Mouse (Mus musculus): ENCODE measurements around the gene Plppr4. TPM values are rescaled to one million over a fixed set of nuclear protein-coding genes. Genes with fewer than 3 reads are reported as not detected.

Plppr4 gene
- total RNA-seq (2012; rRNA removed) = not detected in 2 replicates
- not detected for polyA plus RNA-seq (2012; ENCODE audit: insufficient read depth in 1 of 2, insufficient read length in 2 of 2, low read depth in 1 of 2, low replicate concordance in 2 of 2, missing spikeins in 1 of 2)

DNA sequence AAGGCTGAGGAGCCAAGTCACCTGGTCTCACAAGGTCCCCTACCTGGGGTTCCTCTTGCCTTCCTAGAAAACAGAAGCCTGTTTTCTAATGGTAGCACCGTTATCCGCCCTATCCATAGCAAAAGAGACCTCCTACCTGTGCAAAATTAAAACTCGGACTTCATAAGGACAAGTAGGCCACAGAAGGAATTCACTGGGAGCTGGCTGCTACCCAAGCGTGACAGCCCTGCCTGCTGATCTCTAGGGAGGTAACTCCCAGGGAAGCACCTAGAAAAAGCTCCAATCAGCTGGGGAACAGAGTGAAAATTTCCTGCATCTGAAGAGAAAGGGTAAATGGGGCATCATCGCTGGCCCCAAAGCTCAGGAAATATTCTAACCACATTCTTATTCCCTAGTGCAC, at the start of gene Plppr4:
TSS of gene Plppr4 (minus strand) at position 349 of the 400 bp plus-strand sequence.
- DNase-seq (ENCODE audit: low read depth, low spot score) = no peak
- TF ChIP-seq TBP (IDR thresholded peaks at IDR 0.05; ENCODE audit: low read depth, low read length) (no peak), MYB (IDR thresholded peaks at IDR 0.05; ENCODE audit: low read depth, low read length) (no peak), KAT2A (conservative IDR thresholded peaks at IDR 0.05; ENCODE audit: low read depth, low read length) (no peak)
- Histone ChIP-seq H3K4me1 (ENCODE audit: control insufficient read depth in 1 of 2, insufficient read depth in 2 of 2, low read length in 2 of 2) (no peaks in the 10 kb centered on the region), H3K36me3 (ENCODE audit: control insufficient read depth in 1 of 2, insufficient read depth in 2 of 2, low read length in 2 of 2) (no peaks in the 10 kb centered on the region), H3K9ac (ENCODE audit: control insufficient read depth, low read depth, low read length, poor library complexity, severe bottlenecking) (no peak within 1 kb of the TSS), H3K9me3 (replicated peaks; ENCODE audit: insufficient read depth, low read length) (no peaks in the 10 kb centered on the region), H3K27me3 (ENCODE audit: control insufficient read depth in 1 of 2, insufficient read depth in 2 of 2, low read length in 2 of 2) (no peaks in the 10 kb centered on the region), H3K4me3 (ENCODE audit: control insufficient read depth in 1 of 2, insufficient read depth in 1 of 2, low read depth in 2 of 2, low read length in 2 of 2) (no peak within 1 kb of the TSS), H3K27ac (ENCODE audit: control insufficient read depth, low read depth, low read length) (no peak within 1 kb of the TSS), H3K79me2 (ENCODE audit: control insufficient read depth, insufficient read depth, low read length, poor library complexity) (no peaks in the 10 kb centered on the region)

DNA sequence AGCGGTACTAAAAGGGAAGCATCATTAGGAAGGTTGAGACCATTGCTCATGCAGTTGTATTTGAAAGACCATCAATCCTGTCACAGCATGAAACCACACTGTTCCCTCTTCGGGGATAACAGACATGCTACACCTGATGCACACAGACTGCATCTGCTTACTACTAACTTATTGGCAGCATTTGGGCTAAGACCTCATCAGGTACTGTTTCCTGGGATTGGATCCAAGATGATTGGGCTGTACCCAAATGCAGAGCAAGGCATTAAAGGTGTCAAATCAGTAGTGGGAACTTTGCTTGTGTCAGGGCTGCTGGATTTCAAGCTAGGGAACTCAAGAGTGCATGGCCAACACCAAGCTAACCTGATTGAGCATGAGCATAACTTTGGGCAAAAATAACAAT, 45.1 kb upstream of the Plppr4 start:
- no peak for TF ChIP-seq MYC (IDR thresholded peaks at IDR 0.05; ENCODE audit: low read depth, low read length)
- TF ChIP-seq MAFK (IDR thresholded peaks at IDR 0.05; ENCODE audit: borderline replicate concordance, low read depth, low read length) = no peak
- TF ChIP-seq NRF1 (IDR thresholded peaks at IDR 0.05; ENCODE audit: insufficient read depth, low read depth, low read length, poor library complexity, severe bottlenecking) = no peak
- no peak for TF ChIP-seq TCF12 (IDR thresholded peaks at IDR 0.05; ENCODE audit: low read depth, low read length)
- no peak for TF ChIP-seq BHLHE40 (IDR thresholded peaks at IDR 0.05; ENCODE audit: borderline replicate concordance, low read depth, low read length)
- TF ChIP-seq GABPA (IDR thresholded peaks at IDR 0.05; ENCODE audit: low read depth, low read length) = no peak
- no peak for TF ChIP-seq ELF1 (IDR thresholded peaks at IDR 0.05; ENCODE audit: low read depth, low read length)
- no peak for TF ChIP-seq SIN3A (IDR thresholded peaks at IDR 0.05; ENCODE audit: low read length)
- no peak for TF ChIP-seq NELFE (IDR thresholded peaks at IDR 0.05; ENCODE audit: low read depth, low read length)
- TF ChIP-seq RAD21 (IDR thresholded peaks at IDR 0.05; ENCODE audit: low read depth, low read length) = no peak
- TF ChIP-seq KAT2A (conservative IDR thresholded peaks at IDR 0.05; ENCODE audit: low read depth, low read length) = no peak
- TF ChIP-seq POLR2A (IDR thresholded peaks at IDR 0.05; ENCODE audit: control insufficient read depth in 1 of 2, insufficient read depth in 1 of 2, low read depth in 1 of 2, low read length in 2 of 2, poor library complexity in 1 of 2) = no peak
- no peak for TF ChIP-seq HCFC1 (IDR thresholded peaks at IDR 0.05; ENCODE audit: low read depth, low read length)
- Histone ChIP-seq H3K4me1 (ENCODE audit: control insufficient read depth in 1 of 2, insufficient read depth in 2 of 2, low read length in 2 of 2) (no peaks in the 10 kb centered on the region), H3K27ac (ENCODE audit: control insufficient read depth, low read depth, low read length) (no peak overlapping the region), H3K36me3 (ENCODE audit: control insufficient read depth in 1 of 2, insufficient read depth in 2 of 2, low read length in 2 of 2) (no peaks in the 10 kb centered on the region), H3K79me2 (ENCODE audit: control insufficient read depth, insufficient read depth, low read length, poor library complexity) (no peaks in the 10 kb centered on the region), H3K27me3 (ENCODE audit: control insufficient read depth in 1 of 2, insufficient read depth in 2 of 2, low read length in 2 of 2) (no peaks in the 10 kb centered on the region), H3K9me3 (replicated peaks; ENCODE audit: insufficient read depth, low read length) (no peaks in the 10 kb centered on the region), H3K9ac (ENCODE audit: control insufficient read depth, low read depth, low read length, poor library complexity, severe bottlenecking) (no peak overlapping the region), H3K4me3 (ENCODE audit: control insufficient read depth in 1 of 2, insufficient read depth in 1 of 2, low read depth in 2 of 2, low read length in 2 of 2) (no peak overlapping the region)
- DNase-seq (ENCODE audit: low read depth, low spot score) = no peak

DNA sequence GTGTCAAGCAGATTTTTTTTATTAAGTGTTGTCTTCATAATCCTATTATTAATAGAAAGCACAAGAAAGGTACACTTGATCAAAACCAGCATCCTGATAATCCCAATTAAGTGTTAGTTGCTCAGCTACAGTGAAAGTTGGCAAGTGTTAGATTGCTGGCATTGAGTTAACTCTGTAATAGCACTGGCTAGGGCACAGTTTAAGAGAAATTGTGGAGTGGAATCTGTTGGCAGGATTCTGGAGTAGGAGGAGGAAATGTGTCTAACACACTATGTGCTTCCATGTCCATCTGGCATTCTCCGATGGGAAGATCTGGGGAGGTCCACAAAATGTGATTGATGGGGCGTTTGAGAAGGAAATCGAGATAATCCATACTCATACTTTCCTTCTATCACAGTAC, 43.1 kb upstream of the Plppr4 start:
- no peaks in the 10 kb centered on the region for H3K9me3 ChIP-seq (replicated peaks; ENCODE audit: insufficient read depth, low read length)
- TF ChIP-seq POLR2A (IDR thresholded peaks at IDR 0.05; ENCODE audit: control insufficient read depth in 1 of 2, insufficient read depth in 1 of 2, low read depth in 1 of 2, low read length in 2 of 2, poor library complexity in 1 of 2) = no peak
- TF ChIP-seq CHD2 (IDR thresholded peaks at IDR 0.05; ENCODE audit: low read length) = no peak
- H3K36me3 ChIP-seq (ENCODE audit: control insufficient read depth in 1 of 2, insufficient read depth in 2 of 2, low read length in 2 of 2) = no peaks in the 10 kb centered on the region
- no peak overlapping the region for H3K27ac ChIP-seq (ENCODE audit: control insufficient read depth, low read depth, low read length)
- H3K27me3 ChIP-seq (ENCODE audit: control insufficient read depth in 1 of 2, insufficient read depth in 2 of 2, low read length in 2 of 2) = no peaks in the 10 kb centered on the region
- no peak overlapping the region for H3K9ac ChIP-seq (ENCODE audit: control insufficient read depth, low read depth, low read length, poor library complexity, severe bottlenecking)
- H3K4me1 ChIP-seq (ENCODE audit: control insufficient read depth in 1 of 2, insufficient read depth in 2 of 2, low read length in 2 of 2) = no peaks in the 10 kb centered on the region
- no peak for DNase-seq (ENCODE audit: low read depth, low spot score)
- H3K4me3 ChIP-seq (ENCODE audit: control insufficient read depth in 1 of 2, insufficient read depth in 1 of 2, low read depth in 2 of 2, low read length in 2 of 2) = no peak overlapping the region
- no peaks in the 10 kb centered on the region for H3K79me2 ChIP-seq (ENCODE audit: control insufficient read depth, insufficient read depth, low read length, poor library complexity)

Data from MEL (cell line).